Mouse (Mus musculus): Measurements from ENCODE around the gene Lonp1. TPM values are rescaled to one million over a fixed set of nuclear protein-coding genes. Genes with fewer than 3 reads are reported as not detected.
A peak's percentile ranks its signal among the peaks of the same experiment; 100 is the strongest.
"Not testable (repeated sequence)": the region's sequence is repeated elsewhere in the genome, so short reads cannot be mapped to it uniquely, and the experiment has no call there.

Lonp1 gene
- polyA plus RNA-seq, 1 experiment = 23.5 TPM

DNA sequence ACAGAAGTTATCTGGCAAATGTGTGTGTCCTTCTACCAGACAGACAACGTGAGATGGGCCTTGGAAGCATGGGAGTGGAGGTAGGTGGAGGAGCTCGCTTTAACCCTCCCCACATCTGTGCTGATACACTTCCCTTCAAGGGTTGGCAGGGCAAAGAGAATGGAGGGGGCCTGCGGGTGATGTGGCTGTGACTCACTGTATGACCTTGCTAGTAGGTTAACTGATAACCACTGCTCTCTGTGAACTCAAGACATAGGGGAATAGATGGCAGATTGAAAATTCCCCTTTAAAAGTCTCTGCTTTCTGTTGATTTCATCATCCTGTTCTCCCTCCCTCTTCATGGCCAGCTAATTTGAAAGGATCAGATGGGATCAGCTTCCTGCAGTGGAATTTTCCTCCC lies 1.2 kb downstream of the Lonp1 start:
- Histone ChIP-seq H3K36me3 (ENCODE audit: control insufficient read depth, insufficient read depth, low read length) (no peaks in the 10 kb centered on the region; the same call in 1 of the 2 replicates), H3K4me3 (ENCODE audit: control insufficient read depth, low read depth, low read length) (no peak overlapping the region), H3K27me3 (ENCODE audit: control insufficient read depth, insufficient read depth, low read length) (no peaks in the 10 kb centered on the region), H3K4me1 (ENCODE audit: control insufficient read depth, insufficient read depth, low read length) (peaks cover 15% of the 10 kb centered on the region), H3K27ac (ENCODE audit: control insufficient read depth, insufficient read depth, low read depth, low read length) (no peak overlapping the region)
- TF ChIP-seq POLR2A (IDR thresholded peaks at IDR 0.05; ENCODE audit: control insufficient read depth, low read depth, low read length) = no peak

DNA sequence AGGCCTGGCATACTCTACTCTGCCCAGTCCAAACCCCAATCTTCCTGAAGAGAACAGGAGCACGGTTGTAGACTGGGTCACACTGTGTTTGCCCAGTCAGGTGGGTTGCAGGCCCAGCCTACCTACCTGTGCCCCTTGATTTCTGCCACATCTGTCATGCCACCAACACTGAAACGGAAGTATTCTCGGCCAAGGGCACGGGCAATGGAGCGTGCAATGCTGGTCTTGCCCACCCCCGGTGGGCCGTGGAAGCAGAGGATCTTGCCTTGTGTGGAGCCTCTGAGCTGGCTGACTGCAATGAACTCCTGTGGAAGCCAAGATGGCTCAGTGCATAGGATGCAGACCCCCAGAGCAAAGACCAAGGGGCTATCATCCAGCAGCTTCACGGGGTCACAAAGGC lies 9.1 kb downstream of the Lonp1 start:
- no peaks in the 10 kb centered on the region; the same call in 1 of the 2 replicates for H3K36me3 ChIP-seq (ENCODE audit: control insufficient read depth, insufficient read depth, low read length)
- peaks cover 3% of the 10 kb centered on the region; the same call in 1 of the 2 replicates for H3K4me1 ChIP-seq (ENCODE audit: control insufficient read depth, insufficient read depth, low read length)
- no peaks in the 10 kb centered on the region for H3K27me3 ChIP-seq (ENCODE audit: control insufficient read depth, insufficient read depth, low read length)
- no peak overlapping the region for H3K4me3 ChIP-seq (ENCODE audit: control insufficient read depth, low read depth, low read length)
- H3K27ac ChIP-seq (ENCODE audit: control insufficient read depth, insufficient read depth, low read depth, low read length) = no peak overlapping the region
- TF ChIP-seq CTCF (IDR thresholded peaks at IDR 0.05; ENCODE audit: control insufficient read depth, insufficient read depth, insufficient replicate concordance, low read depth, low read length) (no peak), POLR2A (IDR thresholded peaks at IDR 0.05; ENCODE audit: control insufficient read depth, low read depth, low read length) (no peak)

DNA sequence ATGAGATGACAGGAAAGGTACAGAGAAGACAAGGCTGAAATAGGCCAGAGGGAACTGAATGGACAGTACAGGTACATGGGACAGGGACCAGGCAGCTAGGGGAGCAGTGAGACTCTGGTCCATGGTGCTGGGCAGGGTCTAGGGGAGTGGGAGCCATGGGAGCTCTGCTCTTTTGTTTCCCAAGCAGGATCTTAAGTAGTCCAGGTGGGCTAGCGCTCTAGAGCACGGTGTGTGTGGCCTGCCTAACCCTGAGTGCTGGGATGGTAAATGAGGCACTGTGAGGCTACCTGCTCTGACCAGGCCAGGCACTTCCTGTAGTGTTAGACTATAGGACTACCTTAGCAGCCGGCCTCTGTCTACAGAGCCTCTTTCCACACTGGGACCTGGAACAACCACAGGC lies 10.0 kb downstream of the Lonp1 start:
- H3K36me3 ChIP-seq (ENCODE audit: control insufficient read depth, insufficient read depth, low read length) = no peaks in the 10 kb centered on the region; the same call in 1 of the 2 replicates
- H3K4me3 ChIP-seq (ENCODE audit: control insufficient read depth, low read depth, low read length) = no peak overlapping the region
- no peaks in the 10 kb centered on the region for H3K27me3 ChIP-seq (ENCODE audit: control insufficient read depth, insufficient read depth, low read length)
- peaks cover 7% of the 10 kb centered on the region for H3K4me1 ChIP-seq (ENCODE audit: control insufficient read depth, insufficient read depth, low read length)
- TF ChIP-seq CTCF (IDR thresholded peaks at IDR 0.05; ENCODE audit: control insufficient read depth, insufficient read depth, insufficient replicate concordance, low read depth, low read length) (no peak), POLR2A (IDR thresholded peaks at IDR 0.05; ENCODE audit: control insufficient read depth, low read depth, low read length) (no peak)
- H3K27ac ChIP-seq (ENCODE audit: control insufficient read depth, insufficient read depth, low read depth, low read length) = no peak overlapping the region

DNA sequence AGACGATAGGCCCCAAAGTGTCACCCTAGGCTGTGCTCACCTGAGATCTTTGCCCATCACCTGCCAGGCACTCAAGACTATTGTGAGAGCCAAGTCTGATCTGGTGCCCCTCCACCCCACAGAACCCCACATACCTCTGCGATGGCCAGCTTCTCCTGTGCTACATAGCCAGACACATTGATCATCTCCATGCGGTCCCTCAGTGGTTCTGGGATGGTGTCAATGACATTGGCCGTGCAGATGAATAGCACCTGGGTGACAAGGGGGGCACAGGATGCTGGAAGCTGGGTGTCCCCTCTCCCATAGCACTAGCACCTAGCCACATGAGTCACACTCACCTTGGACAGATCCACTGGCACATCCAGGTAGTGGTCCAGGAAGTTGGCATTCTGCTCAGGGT lies 10.9 kb downstream of the Lonp1 start:
- H3K4me3 ChIP-seq (ENCODE audit: control insufficient read depth, low read depth, low read length) = no peak overlapping the region

GRCm38 (mm10) chr17:56615136-56615784 lies 11.4 kb downstream of the Lonp1 start:
- peaks cover 9% of the 10 kb centered on the region for H3K4me1 ChIP-seq (ENCODE audit: control insufficient read depth, insufficient read depth, low read length)
- H3K27me3 ChIP-seq (ENCODE audit: control insufficient read depth, insufficient read depth, low read length) = no peaks in the 10 kb centered on the region
- no peak overlapping the region for H3K27ac ChIP-seq (ENCODE audit: control insufficient read depth, insufficient read depth, low read depth, low read length)
- TF ChIP-seq CTCF (IDR thresholded peaks at IDR 0.05; ENCODE audit: control insufficient read depth, insufficient read depth, insufficient replicate concordance, low read depth, low read length) (no peak), POLR2A (IDR thresholded peaks at IDR 0.05; ENCODE audit: control insufficient read depth, low read depth, low read length) (no peak)
- no peak overlapping the region for H3K4me3 ChIP-seq (ENCODE audit: control insufficient read depth, low read depth, low read length)
- H3K36me3 ChIP-seq (ENCODE audit: control insufficient read depth, insufficient read depth, low read length) = no peaks in the 10 kb centered on the region; the same call in 1 of the 2 replicates

More for the DNA sequence above, 10.9 kb downstream of the Lonp1 start:
- Histone ChIP-seq H3K36me3 (ENCODE audit: control insufficient read depth, insufficient read depth, low read length) (no peaks in the 10 kb centered on the region; the same call in 1 of the 2 replicates), H3K4me1 (ENCODE audit: control insufficient read depth, insufficient read depth, low read length) (peaks cover 7% of the 10 kb centered on the region), H3K27me3 (ENCODE audit: control insufficient read depth, insufficient read depth, low read length) (no peaks in the 10 kb centered on the region), H3K27ac (ENCODE audit: control insufficient read depth, insufficient read depth, low read depth, low read length) (no peak overlapping the region)
- TF ChIP-seq CTCF (IDR thresholded peaks at IDR 0.05; ENCODE audit: control insufficient read depth, insufficient read depth, insufficient replicate concordance, low read depth, low read length) (no peak), POLR2A (IDR thresholded peaks at IDR 0.05; ENCODE audit: control insufficient read depth, low read depth, low read length) (no peak)

DNA sequence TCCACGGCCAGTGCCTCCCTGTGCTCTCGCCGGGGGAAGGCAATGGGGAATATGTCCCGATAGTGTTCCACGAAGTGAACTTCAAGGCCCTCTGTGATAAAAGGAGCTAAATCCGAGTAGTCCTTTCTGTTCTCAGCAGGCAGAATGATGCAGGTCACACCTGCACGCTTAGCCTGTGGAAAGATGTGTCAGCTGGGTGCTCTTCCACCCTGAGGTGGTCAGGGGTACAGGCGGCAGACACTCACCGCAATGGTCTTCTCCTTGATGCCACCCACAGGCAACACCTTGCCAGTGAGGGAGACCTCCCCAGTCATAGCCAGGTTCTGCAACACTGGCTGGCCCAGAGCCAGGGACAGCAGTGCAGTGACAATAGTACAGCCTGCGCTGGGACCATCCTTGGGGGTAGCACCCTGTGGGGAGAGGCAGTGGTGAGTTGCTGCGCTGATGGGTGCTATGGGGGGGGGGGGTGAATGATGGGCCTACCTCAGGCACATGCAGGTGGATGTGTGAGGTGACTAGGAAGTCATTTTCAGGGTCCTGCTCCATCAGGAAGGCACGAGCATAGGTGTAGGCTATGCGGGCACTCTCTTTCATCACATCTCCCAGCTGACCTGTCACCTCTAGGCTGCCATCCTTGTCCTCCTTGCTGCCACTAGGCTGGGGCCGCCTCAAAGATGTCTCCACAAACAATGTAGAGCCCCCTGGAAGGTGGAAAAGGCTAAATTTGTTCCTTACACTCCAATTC lies 12.1 kb downstream of the Lonp1 start:
- no peaks in the 10 kb centered on the region for H3K36me3 ChIP-seq (ENCODE audit: control insufficient read depth, insufficient read depth, low read length)
- no peak overlapping the region for H3K27ac ChIP-seq (ENCODE audit: control insufficient read depth, insufficient read depth, low read depth, low read length)
- TF ChIP-seq POLR2A (IDR thresholded peaks at IDR 0.05; ENCODE audit: control insufficient read depth, low read depth, low read length) = 0 out of 2 replicates have a peak, but pooled peaks have one; percentile 21
- 0 out of 2 replicates have a peak, but pooled peaks have one; percentile 5 for TF ChIP-seq CTCF (IDR thresholded peaks at IDR 0.05; ENCODE audit: control insufficient read depth, insufficient read depth, insufficient replicate concordance, low read depth, low read length)
- peak overlapping the region; percentile 88 for H3K4me3 ChIP-seq (ENCODE audit: control insufficient read depth, low read depth, low read length)
- H3K27me3 ChIP-seq (ENCODE audit: control insufficient read depth, insufficient read depth, low read length) = no peaks in the 10 kb centered on the region
- H3K4me1 ChIP-seq (ENCODE audit: control insufficient read depth, insufficient read depth, low read length) = peaks cover 12% of the 10 kb centered on the region

GRCm38 (mm10) chr17:56613893-56614292 lies 12.8 kb downstream of the Lonp1 start:
- not testable (repeated sequence) for H3K27me3 ChIP-seq (ENCODE audit: control insufficient read depth, insufficient read depth, low read length); H3K36me3 ChIP-seq (ENCODE audit: control insufficient read depth, insufficient read depth, low read length)
- Histone ChIP-seq H3K4me1 (ENCODE audit: control insufficient read depth, insufficient read depth, low read length) (peaks cover 12% of the 10 kb centered on the region), H3K27ac (ENCODE audit: control insufficient read depth, insufficient read depth, low read depth, low read length) (peak overlapping the region; percentile 82), H3K4me3 (ENCODE audit: control insufficient read depth, low read depth, low read length) (peak overlapping the region; percentile 88)
